Mouse (Mus musculus) adrenal gland, adult 8-10 months (tissue): ENCODE results near the gene Slc3a1. TPM values are rescaled to one million over a fixed set of nuclear protein-coding genes. Genes with fewer than 3 reads are reported as not detected.

Experiments
- DNase-seq: peaks from one replicate; pipeline ENCODE4 v3.0.0; 2022
- total RNA-seq, 4 experiments: library from RNA; stranded (reverse); gene quantifications; 2 replicates each; pipeline ENCODE4 v1.2.4; 2022

The Slc3a1 gene
- total RNA-seq, 4 experiments from 2014 or later, result 0.32 to 0.95 (median 0.62) TPM

- DNase-seq, result no peak
Measured at GRCm38 (mm10) chr17:85038311-85038710, 10.1 kb downstream of the Slc3a1 start.

GRCm38 (mm10) chr17:85038761-85039160, 10.6 kb downstream of the Slc3a1 start:
- no peak for DNase-seq

- no peak for DNase-seq
Measured at GRCm38 (mm10) chr17:85040913-85041312, 12.7 kb downstream of the Slc3a1 start.

- no peak for DNase-seq
Measured at GRCm38 (mm10) chr17:85042419-85042818, 14.2 kb downstream of the Slc3a1 start.

- DNase-seq, result no peak
Measured at GRCm38 (mm10) chr17:85043404-85043816, 15.2 kb downstream of the Slc3a1 start.

GRCm38 (mm10) chr17:85044466-85044865, 16.3 kb downstream of the Slc3a1 start:
- DNase-seq, result no peak

- DNase-seq, result no peak
Measured at GRCm38 (mm10) chr17:85045160-85045559, 17.0 kb downstream of the Slc3a1 start.

- DNase-seq, result no peak
Measured at GRCm38 (mm10) chr17:85048379-85048778, 20.2 kb downstream of the Slc3a1 start.

GRCm38 (mm10) chr17:85058276-85058675, 30.1 kb downstream of the Slc3a1 start:
- DNase-seq, result no peak

- no peak for DNase-seq
Measured at GRCm38 (mm10) chr17:85059136-85059535, 31.0 kb downstream of the Slc3a1 start.

GRCm38 (mm10) chr17:85063560-85063959, 35.4 kb downstream of the Slc3a1 start:
- no peak for DNase-seq

GRCm38 (mm10) chr17:85067331-85067730, 39.2 kb downstream of the Slc3a1 start:
- DNase-seq, result no peak

GRCm38 (mm10) chr17:85070658-85071057, 42.5 kb downstream of the Slc3a1 start:
- no peak for DNase-seq

GRCm38 (mm10) chr17:85071088-85071775, 43.1 kb downstream of the Slc3a1 start:
- DNase-seq, result no peak

GRCm38 (mm10) chr17:85072383-85072782, 44.2 kb downstream of the Slc3a1 start:
- no peak for DNase-seq

GRCm38 (mm10) chr17:85073214-85073613, 45.0 kb downstream of the Slc3a1 start:
- DNase-seq, result no peak

- no peak for DNase-seq
Measured at GRCm38 (mm10) chr17:85074083-85074482, 45.9 kb downstream of the Slc3a1 start.

- DNase-seq, result no peak
Measured at GRCm38 (mm10) chr17:85079276-85079675, 51.1 kb downstream of the Slc3a1 start.

- DNase-seq, result no peak
Measured at GRCm38 (mm10) chr17:85080781-85081180, 52.6 kb downstream of the Slc3a1 start.

- no peak for DNase-seq
Measured at GRCm38 (mm10) chr17:85085335-85085734, 57.2 kb downstream of the Slc3a1 start.

GRCm38 (mm10) chr17:85086501-85086900, 58.3 kb downstream of the Slc3a1 start:
- DNase-seq, result no peak

- DNase-seq, result no peak
Measured at GRCm38 (mm10) chr17:85087591-85087990, 59.4 kb downstream of the Slc3a1 start.

- no peak for DNase-seq
Measured at GRCm38 (mm10) chr17:85088401-85088800, 60.2 kb downstream of the Slc3a1 start.

- DNase-seq, result no peak
Measured at GRCm38 (mm10) chr17:85089011-85089410, 60.8 kb downstream of the Slc3a1 start.

- no peak for DNase-seq
Measured at GRCm38 (mm10) chr17:85089621-85090020, 61.4 kb downstream of the Slc3a1 start.
